Mouse (Mus musculus): Measurements from ENCODE around the gene 1700028P14Rik.

1700028P14Rik gene

GRCm38 (mm10) chr19:23594950-23595349 is 57.7 kb downstream of the 1700028P14Rik start:
- DNase-seq = no peak

- DNase-seq = no peak
Observed at GRCm38 (mm10) chr19:23578606-23579355, 73.8 kb downstream of the 1700028P14Rik start.

GRCm38 (mm10) chr19:23576685-23577084 is 75.9 kb downstream of the 1700028P14Rik start:
- no peak for DNase-seq

GRCm38 (mm10) chr19:23563693-23564092 is 88.9 kb downstream of the 1700028P14Rik start:
- DNase-seq = no peak

GRCm38 (mm10) chr19:23562588-23562987 is 90.0 kb downstream of the 1700028P14Rik start:
- no peak for DNase-seq

- DNase-seq = no peak
Observed at GRCm38 (mm10) chr19:23562061-23562460, 90.6 kb downstream of the 1700028P14Rik start.

GRCm38 (mm10) chr19:23553450-23553849 is 99.2 kb downstream of the 1700028P14Rik start:
- DNase-seq = no peak

GRCm38 (mm10) chr19:23545604-23546003 is 107.0 kb downstream of the 1700028P14Rik start:
- no peak for DNase-seq

GRCm38 (mm10) chr19:23543244-23544004 is 109.2 kb downstream of the 1700028P14Rik start:
- DNase-seq = no peak

GRCm38 (mm10) chr19:23542759-23543158 is 109.9 kb downstream of the 1700028P14Rik start:
- no peak for DNase-seq

GRCm38 (mm10) chr19:23535700-23536099 is 116.9 kb downstream of the 1700028P14Rik start:
- DNase-seq = no peak

- DNase-seq = no peak
Observed at GRCm38 (mm10) chr19:23531899-23532298, 120.7 kb downstream of the 1700028P14Rik start.

- peak; percentile 68 for DNase-seq
Observed at GRCm38 (mm10) chr19:23523711-23524110, 128.9 kb downstream of the 1700028P14Rik start.

GRCm38 (mm10) chr19:23521831-23522230 is 130.8 kb downstream of the 1700028P14Rik start:
- DNase-seq = no peak

- DNase-seq = no peak
Observed at GRCm38 (mm10) chr19:23521071-23521470, 131.5 kb downstream of the 1700028P14Rik start.

GRCm38 (mm10) chr19:23520629-23521028 is 132.0 kb downstream of the 1700028P14Rik start:
- DNase-seq = no peak

- DNase-seq = no peak
Observed at GRCm38 (mm10) chr19:23518477-23518876, 134.1 kb downstream of the 1700028P14Rik start.

GRCm38 (mm10) chr19:23511303-23511702 is 141.3 kb downstream of the 1700028P14Rik start:
- DNase-seq = no peak

All from right cerebral cortex, postnatal 25 days (tissue).